Mouse (Mus musculus): ENCODE results near the gene Sdccag8. TPM values are rescaled to one million over a fixed set of nuclear protein-coding genes. Genes with fewer than 3 reads are reported as not detected.
A peak's percentile ranks its signal among the peaks of the same experiment; 100 is the strongest.

The Sdccag8 gene
- polyA plus RNA-seq, 1 experiment from 2014 or later = 25.2 TPM

DNA sequence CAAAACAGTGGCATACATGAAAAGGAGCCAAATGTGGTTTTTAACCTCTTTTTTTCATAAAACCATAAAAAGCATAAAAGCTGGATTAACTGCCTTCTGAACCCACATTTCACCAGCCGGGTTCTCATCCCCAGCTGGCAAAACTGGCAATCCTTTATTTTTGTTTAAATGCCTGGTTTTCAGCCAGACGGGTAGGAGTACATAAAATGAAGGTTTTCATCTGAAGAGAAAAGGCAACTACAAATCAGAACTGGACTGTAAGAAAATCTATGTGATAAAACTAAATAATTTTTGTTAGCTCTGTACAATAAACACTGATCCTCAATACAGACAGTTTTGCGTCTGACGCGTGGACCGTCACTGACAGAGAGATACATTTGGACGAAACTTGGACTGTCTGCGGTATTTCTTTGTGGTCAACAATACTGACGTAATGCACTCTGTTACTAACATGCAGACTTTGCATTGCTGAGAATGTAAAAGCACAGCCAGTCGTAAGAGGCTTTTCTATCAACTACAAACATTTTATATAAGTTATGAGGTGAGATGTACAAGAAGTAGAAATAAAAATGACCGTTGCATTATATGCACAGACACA is 237.0 kb downstream of the Sdccag8 start:
- Histone ChIP-seq H3K4me3 (replicated peaks; ENCODE audit: low read length) (no peak overlapping the region), H3K36me3 (replicated peaks; ENCODE audit: control insufficient read depth, insufficient read depth) (no peaks in the 10 kb centered on the region), H3K27ac (no peak overlapping the region), H3K27me3 (ENCODE audit: control insufficient read depth, insufficient read depth, low read length) (no peaks in the 10 kb centered on the region), H3K4me2 (replicated peaks) (no peak overlapping the region), H3K9me3 (ENCODE audit: control insufficient read depth, low read length) (no peaks in the 10 kb centered on the region), H3K9ac (no peak overlapping the region), H3K4me1 (replicated peaks; ENCODE audit: control insufficient read depth, insufficient read depth, low read length) (no peaks in the 10 kb centered on the region)
- 86% methylated on average over 11 of the region's 11 CpGs for WGBS
- ATAC-seq (ENCODE audit: low FRiP score) (no peak), DNase-seq (ENCODE audit: low spot score) (no peak)

DNA sequence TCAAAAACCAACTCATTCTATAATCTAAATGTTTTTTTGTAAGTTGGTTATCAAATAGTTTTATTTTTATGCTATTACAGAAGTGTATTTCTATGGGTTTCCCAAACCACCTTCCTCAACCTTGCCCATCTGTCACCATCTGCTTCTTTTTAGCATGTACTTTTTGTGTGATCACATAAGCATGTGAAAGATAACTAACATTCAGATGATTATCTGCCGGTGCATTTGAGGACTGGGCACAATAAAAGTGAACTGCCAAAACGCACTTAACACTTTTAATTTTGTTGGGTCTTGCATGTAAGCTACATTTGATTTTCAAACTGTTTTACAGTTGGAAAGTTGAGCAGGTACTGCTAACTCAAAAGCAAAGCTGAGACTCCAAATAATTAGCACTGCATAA is 240.4 kb downstream of the Sdccag8 start:
- no peak for ATAC-seq (ENCODE audit: low FRiP score)
- DNase-seq (ENCODE audit: low spot score) = no peak
- no peaks in the 10 kb centered on the region for H3K27me3 ChIP-seq (ENCODE audit: control insufficient read depth, insufficient read depth, low read length)
- no peak overlapping the region for H3K4me2 ChIP-seq (replicated peaks)
- no peak overlapping the region for H3K9ac ChIP-seq
- 63% methylated on average over 2 of the region's 2 CpGs for WGBS
- H3K4me1 ChIP-seq (replicated peaks; ENCODE audit: control insufficient read depth, insufficient read depth, low read length) = no peaks in the 10 kb centered on the region
- H3K4me3 ChIP-seq (replicated peaks; ENCODE audit: low read length) = no peak overlapping the region
- no peak overlapping the region for H3K27ac ChIP-seq
- H3K36me3 ChIP-seq (replicated peaks; ENCODE audit: control insufficient read depth, insufficient read depth) = no peaks in the 10 kb centered on the region; the same call in 1 of the 2 replicates
- H3K9me3 ChIP-seq (ENCODE audit: control insufficient read depth, low read length) = no peaks in the 10 kb centered on the region

GRCm38 (mm10) chr1:177061761-177062160 is 247.3 kb downstream of the Sdccag8 start:
- Histone ChIP-seq H3K4me2 (replicated peaks) (no peak overlapping the region), H3K9me3 (ENCODE audit: control insufficient read depth, low read length) (no peaks in the 10 kb centered on the region), H3K27ac (no peak overlapping the region), H3K27me3 (ENCODE audit: control insufficient read depth, insufficient read depth, low read length) (no peaks in the 10 kb centered on the region), H3K9ac (no peak overlapping the region), H3K36me3 (replicated peaks; ENCODE audit: control insufficient read depth, insufficient read depth) (peaks cover 6% of the 10 kb centered on the region; the same call in 1 of the 2 replicates), H3K4me3 (replicated peaks; ENCODE audit: low read length) (no peak overlapping the region), H3K4me1 (replicated peaks; ENCODE audit: control insufficient read depth, insufficient read depth, low read length) (no peaks in the 10 kb centered on the region)
- DNase-seq (ENCODE audit: low spot score) = no peak
- 93% methylated on average over 2 of the region's 2 CpGs for WGBS
- ATAC-seq (ENCODE audit: low FRiP score) = no peak

- H3K4me1 ChIP-seq (replicated peaks; ENCODE audit: control insufficient read depth, insufficient read depth, low read length) = 0 out of 2 replicates have a peak, but pooled peaks cover 4% of the 10 kb centered on the region
- no peak overlapping the region for H3K4me3 ChIP-seq (replicated peaks; ENCODE audit: low read length)
- H3K27ac ChIP-seq = no peak overlapping the region
- no peaks in the 10 kb centered on the region for H3K9me3 ChIP-seq (ENCODE audit: control insufficient read depth, low read length)
- no peaks in the 10 kb centered on the region for H3K27me3 ChIP-seq (ENCODE audit: control insufficient read depth, insufficient read depth, low read length)
- 0 out of 2 replicates have a peak, but pooled peaks cover 6% of the 10 kb centered on the region for H3K36me3 ChIP-seq (replicated peaks; ENCODE audit: control insufficient read depth, insufficient read depth)
- ATAC-seq (ENCODE audit: low FRiP score) = no peak
- no peak for DNase-seq (ENCODE audit: low spot score)
- no peak overlapping the region for H3K4me2 ChIP-seq (replicated peaks)
- H3K9ac ChIP-seq = no peak overlapping the region
Observed at GRCm38 (mm10) chr1:177065732-177066131, 251.3 kb downstream of the Sdccag8 start.

DNA sequence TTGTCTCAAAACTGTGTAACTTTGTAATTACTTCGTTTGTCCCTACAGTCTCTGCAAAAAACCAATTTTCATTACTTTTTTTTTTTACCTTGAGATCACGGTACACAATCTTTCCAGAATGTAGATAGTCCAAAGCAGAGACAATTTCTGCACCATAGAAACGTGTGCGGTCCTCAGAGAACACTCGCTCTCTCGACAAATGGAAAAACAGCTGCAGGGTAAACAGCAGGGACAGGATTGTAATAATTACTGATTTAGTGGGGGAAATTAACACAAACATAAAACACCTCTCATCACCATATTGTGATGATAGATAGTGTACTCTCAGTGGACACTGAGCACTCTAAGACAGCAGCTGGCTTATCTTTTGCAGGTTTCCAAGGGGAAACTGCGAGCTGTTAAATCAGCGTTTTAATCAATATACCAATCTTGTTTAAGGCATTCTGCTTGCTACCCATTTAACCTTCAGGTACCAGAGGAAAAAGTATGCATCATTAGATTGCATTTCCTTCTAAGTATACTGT is 252.7 kb downstream of the Sdccag8 start:
- H3K4me2 ChIP-seq (replicated peaks) = no peak overlapping the region
- no peak overlapping the region for H3K4me3 ChIP-seq (replicated peaks; ENCODE audit: low read length)
- ATAC-seq (ENCODE audit: low FRiP score) (peak; percentile 68; the same call in 1 of the 2 replicates), DNase-seq (ENCODE audit: low spot score) (no peak)
- H3K9ac ChIP-seq = no peak overlapping the region
- H3K4me1 ChIP-seq (replicated peaks; ENCODE audit: control insufficient read depth, insufficient read depth, low read length) = 0 out of 2 replicates have a peak, but pooled peaks cover 4% of the 10 kb centered on the region
- no peaks in the 10 kb centered on the region for H3K9me3 ChIP-seq (ENCODE audit: control insufficient read depth, low read length)
- H3K27me3 ChIP-seq (ENCODE audit: control insufficient read depth, insufficient read depth, low read length) = no peaks in the 10 kb centered on the region
- 50% methylated on average over 8 of the region's 8 CpGs for WGBS
- H3K36me3 ChIP-seq (replicated peaks; ENCODE audit: control insufficient read depth, insufficient read depth) = 0 out of 2 replicates have a peak, but pooled peaks cover under 1% of the 10 kb centered on the region
- H3K27ac ChIP-seq = no peak overlapping the region

DNA sequence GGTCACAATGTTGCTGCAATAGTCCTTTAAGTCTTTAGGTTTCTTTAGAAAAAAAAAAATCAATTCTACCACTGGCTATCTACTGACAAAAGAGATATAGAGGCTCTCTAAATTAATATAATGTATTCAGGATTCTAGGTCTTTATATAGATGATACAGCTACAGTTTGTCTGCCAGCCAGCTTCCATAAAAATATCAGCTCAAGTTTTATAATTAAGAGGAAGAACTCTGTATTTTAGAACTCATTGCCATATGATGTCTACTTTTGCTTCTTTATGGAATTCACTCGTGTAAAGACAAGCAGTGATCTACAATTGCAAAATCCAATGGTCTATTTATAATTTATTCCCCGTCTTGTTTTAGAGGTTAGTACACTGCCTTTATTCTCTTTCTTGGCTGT is 254.7 kb downstream of the Sdccag8 start:
- DNase-seq (ENCODE audit: low spot score) = no peak
- Histone ChIP-seq H3K27ac (no peak overlapping the region), H3K27me3 (ENCODE audit: control insufficient read depth, insufficient read depth, low read length) (no peaks in the 10 kb centered on the region), H3K4me2 (replicated peaks) (no peak overlapping the region), H3K4me3 (replicated peaks; ENCODE audit: low read length) (no peak overlapping the region), H3K36me3 (replicated peaks; ENCODE audit: control insufficient read depth, insufficient read depth) (no peaks in the 10 kb centered on the region), H3K4me1 (replicated peaks; ENCODE audit: control insufficient read depth, insufficient read depth, low read length) (0 out of 2 replicates have a peak, but pooled peaks cover 4% of the 10 kb centered on the region), H3K9me3 (ENCODE audit: control insufficient read depth, low read length) (no peaks in the 10 kb centered on the region), H3K9ac (no peak overlapping the region)
- 93% methylated on average over 2 of the region's 2 CpGs for WGBS
- no peak for ATAC-seq (ENCODE audit: low FRiP score)

MicroRNAs encoded within 50 kb of the gene (microRNA counts, 519-probe panel; counts per million panel counts)
- microRNA mmu-miR-350 = 5,061 counts per million, percentile 56 among the panel's probes with 10 or more counts

Small RNA genes within 50 kb of the gene (microRNA-seq; reads per million reads assigned to microRNA genes)
- gene Gm25993 (not detected), gene Mir350 (406 reads per million, percentile 69 among the genes with 10 or more reads in this experiment)

Other genes starting within 250 kb of the Sdccag8 start
- gene Cep170, start 593 bp upstream of the Sdccag8 start, polyA plus RNA-seq (2014; fragmentation: Nextera tagmentation; extraction: Ambion mirVana) = 135 and 136 TPM in 2 replicates

Measured in hindbrain, embryonic 14.5 days (tissue).